Mouse (Mus musculus): ENCODE measurements around the gene Vasn.

- TF ChIP-seq POLR2A (IDR thresholded peaks at IDR 0.05; ENCODE audit: borderline replicate concordance, control insufficient read depth, low read depth, low read length) (no peak), CTCF (IDR thresholded peaks at IDR 0.05; ENCODE audit: control insufficient read depth, insufficient read depth, low read length) (no peak)
These were observed 24.4 kb upstream of the Vasn start for GRCm38 (mm10) chr16:4615297-4615696.

Data from bone marrow, adult 2 months (tissue).